Mouse (Mus musculus) limb, embryonic 15.5 days (tissue): ENCODE data around the gene Dhx37. TPM values are rescaled to one million over a fixed set of nuclear protein-coding genes. Genes with fewer than 3 reads are reported as not detected.

ENCODE experiments used
- ATAC-seq: fragments of 200-750 bp; cut with Nextera tagmentation; 2 replicates; pipeline ENCODE4 v1.8.0; 2017; ENCODE audit warnings: low read depth, moderate TSS enrichment; ENCODE audit not compliant: insufficient number of reproducible peaks, low FRiP score, low TSS enrichment
- H3K27ac ChIP-seq: fragments of 300-500 bp; sonication (generic); 2 replicates; pipeline ENCODE4 v1.5.1; 2015; ENCODE audit warnings: moderate library complexity, mild to moderate bottlenecking, inconsistent platforms
- H3K27me3 ChIP-seq: fragments of 300-500 bp; sonication (generic); 2 replicates; pipeline ENCODE4 v1.6.1; 2015; ENCODE audit warnings: inconsistent platforms
- H3K36me3 ChIP-seq: fragments of 300-500 bp; sonication (generic); 2 replicates; pipeline ENCODE4 v1.6.1; 2015; ENCODE audit warnings: inconsistent platforms
- H3K4me1 ChIP-seq: fragments of 300-500 bp; sonication (generic); 2 replicates; pipeline ENCODE4 v1.6.1; 2015; ENCODE audit warnings: inconsistent platforms
- H3K4me2 ChIP-seq: fragments of 300-500 bp; sonication (generic); 2 replicates; pipeline ENCODE4 v1.6.1; 2015; ENCODE audit warnings: mild to moderate bottlenecking, inconsistent platforms
- H3K4me3 ChIP-seq: fragments of 300-500 bp; sonication (generic); 2 replicates; pipeline ENCODE4 v1.5.1; 2015; ENCODE audit warnings: mild to moderate bottlenecking, inconsistent platforms
- H3K9ac ChIP-seq: fragments of 300-500 bp; sonication (generic); 2 replicates; pipeline ENCODE4 v1.6.1; 2015; ENCODE audit warnings: inconsistent platforms
- H3K9me3 ChIP-seq: fragments of 300-500 bp; sonication (generic); 2 replicates; pipeline ENCODE4 v1.6.1; 2016; ENCODE audit warnings: inconsistent platforms
- WGBS: fragments of 180-500 bp; shearing (Covaris S2); methylation state at CpG from one replicate; pipeline ENCODE4 v1.1.7; 2015; 5-methylcytosine and 5-hydroxymethylcytosine counted together
- polyA plus RNA-seq: library from polyadenylated mRNA; unstranded; fragments of >200 nt; fragmentation: Nextera tagmentation; extraction: Ambion mirVana; gene quantifications from 2 replicates; pipeline ENCODE4 v1.2.1, GENCODE M21; 2015

The Dhx37 gene
- polyA plus RNA-seq, result 9.0 and 9.2 TPM in 2 replicates

DNA sequence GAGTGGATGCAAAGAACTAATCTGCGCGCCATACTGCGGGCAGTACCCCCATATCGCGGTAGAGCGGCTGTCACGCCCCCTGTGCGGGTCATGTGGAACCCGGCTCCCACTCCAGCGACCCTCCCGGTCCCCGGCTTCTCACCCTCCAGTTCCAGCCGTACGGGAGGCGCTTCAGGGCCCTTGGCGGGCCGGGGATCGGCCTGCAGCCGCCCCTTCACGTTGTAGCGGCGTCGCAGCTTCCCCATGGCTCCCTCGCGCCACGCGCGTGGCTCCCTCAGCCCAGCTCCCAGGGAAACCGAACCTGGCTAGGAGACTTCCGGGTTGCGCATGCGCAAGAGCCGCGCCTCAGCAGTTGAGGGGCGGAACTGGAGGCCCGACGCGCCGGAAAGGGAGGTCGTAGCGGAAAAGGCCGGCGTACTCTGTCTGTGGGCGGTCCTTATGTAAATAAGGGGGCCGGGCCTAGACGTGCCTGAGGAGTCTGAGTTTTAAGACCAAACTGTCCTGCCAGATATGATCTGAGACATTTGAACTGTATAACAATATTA is at the start of gene Dhx37:
TSS of gene Dhx37 (minus strand) at position 329 of the 545 bp plus-strand sequence.
- H3K36me3 ChIP-seq, result peaks cover 30% of the 10 kb centered on the region
- peak within 1 kb of the TSS; percentile 86 for H3K4me2 ChIP-seq
- peaks cover 11% of the 10 kb centered on the region for H3K4me1 ChIP-seq
- H3K4me3 ChIP-seq, result peak within 1 kb of the TSS; percentile 94
- WGBS, result under 1% methylated on average over 46 of the region's 46 CpGs
- H3K27me3 ChIP-seq, result no peaks in the 10 kb centered on the region
- H3K9me3 ChIP-seq, result no peaks in the 10 kb centered on the region
- peak within 1 kb of the TSS; percentile 95 for H3K9ac ChIP-seq
- peak within 1 kb of the TSS; percentile 65; the same call in 1 of the 2 replicates for H3K27ac ChIP-seq
- peak; percentile 92 for ATAC-seq

DNA sequence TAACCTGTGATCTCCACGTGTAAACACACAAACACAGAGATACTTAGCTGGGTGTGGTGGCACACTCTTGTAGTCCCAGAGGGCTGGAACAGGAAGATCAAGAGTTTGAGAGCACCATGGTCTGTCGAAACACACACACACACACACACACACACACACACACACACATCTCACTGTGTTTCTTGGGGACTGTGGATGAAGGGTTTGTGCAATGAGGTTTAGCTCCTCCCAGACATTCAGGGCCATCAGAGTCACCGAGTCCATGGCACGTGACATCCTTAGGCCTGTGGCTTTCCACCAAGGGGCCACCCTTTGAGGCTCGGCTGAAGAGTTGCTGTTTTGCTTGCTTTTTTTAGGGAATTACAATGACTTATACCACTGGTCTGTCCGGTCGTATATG is 48.6 kb upstream of the Dhx37 start:
- peaks cover 39% of the 10 kb centered on the region for H3K36me3 ChIP-seq
- 86% methylated on average over 7 of the region's 7 CpGs for WGBS

DNA sequence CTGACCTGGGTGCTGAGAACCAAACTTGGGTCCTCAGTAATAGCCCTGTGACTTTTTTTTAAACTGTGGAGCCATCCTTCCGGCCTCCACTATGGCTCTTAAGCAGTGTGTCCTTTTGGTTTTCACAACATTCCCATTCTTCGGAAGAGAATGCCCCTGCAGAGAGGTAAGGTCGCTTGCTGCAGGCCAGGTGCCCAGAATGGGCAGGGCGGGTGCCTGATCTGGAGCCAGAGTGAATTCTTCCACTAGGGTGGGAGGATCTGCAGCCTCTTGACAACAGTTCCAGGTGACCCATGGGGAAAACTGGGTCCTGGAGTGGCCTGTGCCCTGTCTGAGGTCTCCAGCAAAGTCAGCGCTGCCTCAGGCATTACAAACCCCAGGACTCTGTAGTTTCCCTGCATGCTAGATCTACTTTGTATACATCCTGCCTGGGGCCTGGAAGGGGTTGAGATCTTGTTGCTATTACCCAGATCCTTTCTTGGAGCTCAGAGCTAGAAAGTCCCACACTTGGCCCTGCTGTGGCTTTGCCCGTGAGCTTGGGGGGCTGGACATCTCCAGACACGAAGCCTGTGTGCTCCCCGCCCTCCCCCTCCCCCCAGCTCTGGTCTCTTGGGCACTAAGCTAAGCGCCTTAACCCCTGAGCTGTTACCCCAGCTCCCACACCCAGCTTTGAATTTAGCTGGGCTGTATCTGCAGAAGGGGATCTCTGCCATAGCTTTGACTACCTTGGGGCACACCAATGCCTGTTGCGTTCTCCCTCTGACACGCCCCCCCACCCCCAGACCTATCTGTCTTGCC is 46.7 kb upstream of the Dhx37 start:
- no peaks in the 10 kb centered on the region for H3K27me3 ChIP-seq
- 83% methylated on average over 11 of the region's 11 CpGs for WGBS
- H3K36me3 ChIP-seq, result peaks cover 24% of the 10 kb centered on the region
- no peak overlapping the region for H3K4me3 ChIP-seq
- H3K4me1 ChIP-seq, result peaks cover 28% of the 10 kb centered on the region
- no peak overlapping the region for H3K4me2 ChIP-seq
- H3K27ac ChIP-seq, result no peak overlapping the region
- H3K9ac ChIP-seq, result no peak overlapping the region
- no peaks in the 10 kb centered on the region for H3K9me3 ChIP-seq
- ATAC-seq, result no peak

More for the DNA sequence above, 48.6 kb upstream of the Dhx37 start:
- H3K4me2 ChIP-seq, result no peak overlapping the region
- H3K27me3 ChIP-seq, result no peaks in the 10 kb centered on the region
- H3K27ac ChIP-seq, result no peak overlapping the region
- peaks cover 12% of the 10 kb centered on the region for H3K4me1 ChIP-seq
- no peak overlapping the region for H3K4me3 ChIP-seq
- H3K9ac ChIP-seq, result no peak overlapping the region
- no peak for ATAC-seq
- H3K9me3 ChIP-seq, result no peaks in the 10 kb centered on the region

DNA sequence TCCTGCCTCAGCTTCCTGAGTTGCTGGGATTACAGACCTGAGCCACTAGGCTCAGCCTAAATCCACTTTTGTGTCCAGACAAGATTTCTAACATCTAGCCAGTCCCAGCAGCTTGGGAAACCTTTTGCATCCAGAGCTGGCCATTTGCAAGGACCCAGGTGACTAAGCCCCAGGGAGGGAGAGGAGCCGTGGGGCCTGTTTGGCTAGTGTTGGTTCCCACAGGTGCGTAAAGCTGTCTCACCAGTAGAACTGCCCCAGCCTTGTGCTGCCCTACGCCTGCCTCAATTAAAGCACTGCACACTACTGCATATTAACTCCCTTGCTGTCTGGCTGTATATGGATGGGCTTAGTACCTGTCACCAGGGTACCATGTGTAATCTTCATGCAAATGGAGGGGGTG is 45.5 kb upstream of the Dhx37 start:
- Histone ChIP-seq H3K4me2 (no peak overlapping the region), H3K9me3 (no peaks in the 10 kb centered on the region), H3K4me1 (peaks cover 28% of the 10 kb centered on the region), H3K36me3 (peaks cover 16% of the 10 kb centered on the region), H3K27me3 (no peaks in the 10 kb centered on the region), H3K27ac (no peak overlapping the region), H3K9ac (no peak overlapping the region), H3K4me3 (no peak overlapping the region)
- WGBS, result 81% methylated on average over 3 of the region's 3 CpGs
- ATAC-seq, result no peak

DNA sequence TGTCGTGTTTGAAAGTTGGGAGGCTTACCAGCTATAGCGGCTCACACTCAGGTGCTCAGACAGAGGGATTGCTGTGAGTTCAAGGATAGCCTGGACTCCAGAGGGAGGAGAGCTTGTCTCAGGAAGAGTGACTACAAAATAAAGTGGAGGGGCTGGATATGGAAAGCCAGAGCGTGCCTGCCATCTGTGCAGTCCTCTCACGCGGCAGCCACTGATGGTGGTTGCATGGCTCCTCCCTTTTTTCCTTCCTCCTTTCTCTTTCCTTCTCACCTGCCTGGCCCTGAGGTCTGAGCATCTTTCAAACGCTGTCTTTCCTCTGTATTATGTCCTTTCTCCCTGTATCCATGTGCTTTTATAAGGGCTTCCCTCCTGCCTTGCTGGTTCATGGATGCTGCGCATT is 44.1 kb upstream of the Dhx37 start:
- Histone ChIP-seq H3K9me3 (no peaks in the 10 kb centered on the region), H3K4me1 (peaks cover 28% of the 10 kb centered on the region), H3K4me2 (peak overlapping the region; percentile 90; the same call in 1 of the 2 replicates), H3K9ac (0 out of 2 replicates have a peak overlapping the region, but pooled peaks have one; percentile 14), H3K36me3 (peaks cover 6% of the 10 kb centered on the region), H3K27me3 (no peaks in the 10 kb centered on the region), H3K27ac (no peak overlapping the region), H3K4me3 (no peak overlapping the region)
- WGBS, result 70% methylated on average over 7 of the region's 7 CpGs
- no peak for ATAC-seq

DNA sequence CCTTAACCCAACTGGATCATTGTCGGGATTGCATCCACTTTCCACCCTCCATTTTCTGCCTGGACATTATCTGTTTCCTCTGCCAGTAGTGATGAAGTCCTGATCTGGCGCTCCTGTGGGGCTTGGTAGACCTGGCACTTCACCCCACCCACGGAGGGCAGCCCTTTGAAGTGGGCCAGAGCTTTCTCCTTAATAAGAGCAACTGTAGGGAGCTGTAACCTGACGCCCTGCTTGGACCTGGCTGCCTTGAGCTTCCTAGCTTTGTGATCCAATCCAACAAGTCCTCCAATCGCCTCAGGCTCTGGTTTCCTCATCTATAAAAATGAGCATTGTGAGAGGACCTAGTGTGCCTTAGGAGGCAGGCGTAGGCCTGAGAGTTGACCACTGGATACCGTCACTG is 43.6 kb upstream of the Dhx37 start:
- Histone ChIP-seq H3K4me1 (peaks cover 28% of the 10 kb centered on the region), H3K9me3 (no peaks in the 10 kb centered on the region), H3K27ac (no peak overlapping the region), H3K4me3 (peak overlapping the region; percentile 91), H3K4me2 (peak overlapping the region; percentile 90), H3K36me3 (peaks cover under 1% of the 10 kb centered on the region), H3K27me3 (no peaks in the 10 kb centered on the region), H3K9ac (0 out of 2 replicates have a peak overlapping the region, but pooled peaks have one; percentile 14)
- no peak for ATAC-seq
- 29% methylated on average over 7 of the region's 7 CpGs for WGBS

DNA sequence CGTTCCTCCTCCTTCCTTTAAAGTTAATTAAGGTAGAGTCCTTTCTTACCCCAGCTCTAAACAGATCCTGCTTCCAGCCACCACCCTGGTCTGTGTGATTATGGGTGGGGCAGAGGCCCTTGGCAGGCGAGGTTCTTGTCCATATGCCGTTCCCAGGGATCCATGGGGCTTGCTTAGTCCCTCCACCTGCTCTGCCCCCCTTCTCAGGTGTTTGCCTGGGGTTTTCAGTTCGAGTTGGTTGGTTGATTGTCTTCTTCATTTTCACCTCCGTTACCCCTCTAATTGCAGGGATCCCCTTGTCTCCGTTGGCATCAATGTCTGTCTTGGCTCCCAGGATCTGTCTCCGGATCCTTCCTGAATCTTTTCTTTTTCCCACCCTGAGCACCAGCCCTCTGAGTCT is 42.9 kb upstream of the Dhx37 start:
- no peaks in the 10 kb centered on the region for H3K27me3 ChIP-seq
- H3K4me1 ChIP-seq, result peaks cover 28% of the 10 kb centered on the region
- H3K4me2 ChIP-seq, result peak overlapping the region; percentile 90
- H3K4me3 ChIP-seq, result peak overlapping the region; percentile 91
- H3K9ac ChIP-seq, result peak overlapping the region; percentile 80; the same call in 1 of the 2 replicates
- no peaks in the 10 kb centered on the region for H3K9me3 ChIP-seq
- ATAC-seq, result no peak
- no peaks in the 10 kb centered on the region for H3K36me3 ChIP-seq
- H3K27ac ChIP-seq, result no peak overlapping the region
- 47% methylated on average over 7 of the region's 7 CpGs for WGBS

DNA sequence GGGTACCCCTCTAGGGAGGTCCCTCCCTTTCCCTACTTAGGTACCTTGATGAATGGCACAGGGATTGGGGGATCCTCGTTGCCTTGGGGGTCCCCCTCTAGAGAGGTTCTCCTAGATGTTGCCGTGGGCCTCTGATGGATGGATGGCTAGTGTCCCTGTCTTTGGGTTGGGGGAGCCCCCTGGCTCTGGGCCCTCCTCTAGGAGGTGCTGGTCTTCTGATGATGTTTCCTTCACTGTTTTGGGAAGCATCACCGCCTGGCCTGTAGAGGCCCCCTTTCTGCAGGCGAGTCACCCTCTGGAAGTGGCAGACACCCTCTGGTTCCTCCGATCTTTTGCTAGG is 42.3 kb upstream of the Dhx37 start:
- H3K9me3 ChIP-seq, result no peaks in the 10 kb centered on the region
- peak overlapping the region; percentile 91 for H3K4me3 ChIP-seq
- peak overlapping the region; percentile 80 for H3K9ac ChIP-seq
- WGBS, result 5% methylated on average over 5 of the region's 5 CpGs
- H3K4me2 ChIP-seq, result peak overlapping the region; percentile 90
- no peaks in the 10 kb centered on the region for H3K27me3 ChIP-seq
- H3K36me3 ChIP-seq, result no peaks in the 10 kb centered on the region
- ATAC-seq, result peak; percentile 8; the same call in 1 of the 2 replicates
- peaks cover 28% of the 10 kb centered on the region for H3K4me1 ChIP-seq
- peak overlapping the region; percentile 86 for H3K27ac ChIP-seq

DNA sequence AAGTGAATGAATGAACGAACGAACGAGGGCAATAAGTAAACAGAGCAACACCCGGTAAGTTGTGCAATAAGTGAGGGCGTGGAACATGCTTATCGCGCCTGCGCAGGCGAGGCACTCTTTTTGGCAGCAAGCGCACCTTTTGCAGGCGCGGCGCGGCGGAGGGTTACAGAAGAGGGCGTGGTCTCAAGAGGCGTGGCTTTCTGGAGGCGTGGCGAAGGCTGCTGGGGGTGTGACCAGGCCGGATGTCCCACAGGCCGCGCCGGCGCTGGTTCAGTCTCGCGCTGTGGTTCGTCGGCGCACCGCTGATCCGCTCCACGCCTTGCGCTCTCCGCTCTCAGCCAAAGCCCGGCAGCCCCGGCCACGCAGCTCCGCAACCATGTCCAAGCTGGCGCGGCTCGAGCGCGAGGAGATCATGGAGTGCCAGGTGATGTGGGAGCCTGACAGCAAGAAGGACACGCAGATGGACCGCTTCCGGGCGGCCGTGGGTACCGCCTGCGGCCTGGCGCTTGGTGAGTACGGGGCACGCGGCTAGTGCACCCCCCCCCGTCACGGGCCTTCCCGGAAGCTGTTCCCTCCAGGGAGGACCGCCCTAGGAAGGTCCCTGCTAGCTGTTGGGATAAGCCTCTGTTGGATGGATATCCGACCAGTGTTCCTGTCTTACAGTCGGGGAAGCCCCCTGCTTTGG is 41.8 kb upstream of the Dhx37 start, which contains the start of gene Aacs:
TSS of gene Aacs (plus strand) at position 214 of the 685 bp plus-strand sequence.
- no peaks in the 10 kb centered on the region for H3K27me3 ChIP-seq
- ATAC-seq, result peak; percentile 89

DNA sequence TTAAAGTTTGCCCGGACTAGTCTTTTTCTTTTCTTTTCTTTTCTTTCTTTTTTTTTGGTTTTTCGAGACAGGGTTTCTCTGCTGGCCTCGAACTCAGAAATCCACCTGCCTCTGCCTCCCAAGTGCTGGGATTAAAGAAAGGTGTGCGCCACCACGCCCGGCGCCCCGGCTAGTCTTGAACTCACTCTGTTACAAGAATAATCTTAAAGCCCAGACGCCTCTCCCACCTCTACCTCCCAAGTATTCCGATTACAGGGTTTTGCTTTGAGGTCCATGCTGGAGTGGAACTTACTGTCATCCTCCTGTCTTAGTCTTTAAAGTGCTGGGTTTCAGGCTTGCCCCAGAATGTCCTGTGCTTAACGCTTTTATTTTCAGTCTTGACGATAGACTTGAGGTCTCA is 41.1 kb upstream of the Dhx37 start:
- no peaks in the 10 kb centered on the region for H3K27me3 ChIP-seq
- peak overlapping the region; percentile 91 for H3K4me3 ChIP-seq
- no peaks in the 10 kb centered on the region for H3K36me3 ChIP-seq
- 57% methylated on average over 12 of the region's 12 CpGs for WGBS
- peak overlapping the region; percentile 90 for H3K4me2 ChIP-seq
- H3K9ac ChIP-seq, result peak overlapping the region; percentile 8; the same call in 1 of the 2 replicates
- peaks cover 28% of the 10 kb centered on the region for H3K4me1 ChIP-seq
- ATAC-seq, result no peak
- no peaks in the 10 kb centered on the region for H3K9me3 ChIP-seq
- 0 out of 2 replicates have a peak overlapping the region, but pooled peaks have one; percentile 1 for H3K27ac ChIP-seq

More for the DNA sequence above, 41.8 kb upstream of the Dhx37 start, which contains the start of gene Aacs:
- under 1% methylated on average over 58 of the region's 60 CpGs for WGBS
- H3K4me3 ChIP-seq, result peak within 1 kb of the TSS; percentile 91
- peak within 1 kb of the TSS; percentile 86 for H3K27ac ChIP-seq
- no peaks in the 10 kb centered on the region for H3K9me3 ChIP-seq
- H3K9ac ChIP-seq, result peak within 1 kb of the TSS; percentile 80
- H3K4me2 ChIP-seq, result peak within 1 kb of the TSS; percentile 90
- peaks cover 28% of the 10 kb centered on the region for H3K4me1 ChIP-seq
- H3K36me3 ChIP-seq, result no peaks in the 10 kb centered on the region

DNA sequence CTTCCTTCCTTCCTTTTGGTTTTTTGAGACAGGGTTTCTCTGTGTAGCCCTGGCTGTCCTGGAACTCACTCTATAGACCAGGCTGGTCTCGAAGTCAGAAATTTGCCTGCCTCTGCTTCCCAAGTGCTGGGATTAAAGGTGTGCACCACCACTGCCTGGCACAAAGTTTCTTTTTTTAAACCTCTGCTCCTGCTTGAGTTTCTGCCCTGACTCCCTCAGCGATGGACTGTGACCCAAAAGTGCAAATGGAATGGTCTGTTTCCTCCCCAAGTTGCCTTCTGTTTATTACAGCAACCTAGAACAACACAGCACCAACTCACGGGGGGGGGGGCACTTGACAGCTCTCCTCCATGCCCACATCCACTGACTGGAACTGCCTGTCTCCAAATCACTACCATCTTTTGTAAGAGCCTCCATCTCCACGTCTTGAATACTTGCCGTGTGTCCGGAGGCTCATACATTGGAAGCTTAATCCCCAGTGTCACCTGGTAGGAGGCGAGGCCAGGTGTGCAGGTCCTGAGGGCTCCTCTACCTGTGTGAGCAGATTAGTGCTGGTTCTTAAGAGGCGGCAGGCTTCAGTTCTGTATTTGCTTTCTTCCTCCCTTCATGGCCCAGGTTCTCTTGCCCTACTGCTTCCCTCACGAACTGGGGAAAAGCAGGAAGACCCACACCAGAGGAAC is 39.0 kb upstream of the Dhx37 start:
- Histone ChIP-seq H3K9me3 (no peaks in the 10 kb centered on the region), H3K4me3 (no peak overlapping the region), H3K27ac (no peak overlapping the region), H3K9ac (no peak overlapping the region), H3K4me2 (no peak overlapping the region), H3K27me3 (no peaks in the 10 kb centered on the region), H3K4me1 (peaks cover 21% of the 10 kb centered on the region), H3K36me3 (no peaks in the 10 kb centered on the region)
- ATAC-seq, result no peak
- WGBS, result 78% methylated on average over 9 of the region's 9 CpGs
